Mouse (Mus musculus) adrenal gland, postnatal 4 days (tissue): Measurements from ENCODE around the gene Ssbp4. TPM values are rescaled to one million over a fixed set of nuclear protein-coding genes. Genes with fewer than 3 reads are reported as not detected.

Experiments used
- DNase-seq, 2 experiments: peaks; one replicate each; pipeline ENCODE4 v3.0.0; 2021 to 2022; ENCODE audit warnings: low spot score in 2 of 2, mixed read lengths in 2 of 2
- long read RNA-seq, 2 experiments: library from polyadenylated mRNA; stranded (forward); transcript quantifications; one replicate each; pipeline ENCODE4 v2.0.0; 2021
- total RNA-seq, 2 experiments: library from RNA; stranded (reverse); gene quantifications; 2 replicates each; pipeline ENCODE4 v1.2.3; 2021

Ssbp4 gene
- total RNA-seq = 100 to 1,000 TPM; 137 to 154 TPM
- long read RNA-seq, experiment 1, transcript Ssbp4-201 (17 exons, 1,475 nt) = major isoform, 53 of 193 reads
- long read RNA-seq, experiment 1, partial matches to known transcripts = 30 of 193 reads
- long read RNA-seq, experiment 1, other reads (novel, unspliced or antisense) = 109 of 193 reads
- long read RNA-seq, experiment 2, transcript Ssbp4-201 (17 exons, 1,475 nt) = major isoform, 61 of 224 reads
- long read RNA-seq, experiment 2, partial matches to known transcripts = 50 of 224 reads
- long read RNA-seq, experiment 2, other reads (novel, unspliced or antisense) = 112 of 224 reads

GRCm38 (mm10) chr8:70608749-70609367 is at the start of gene Ssbp4:
Gene Ssbp4, minus strand, starts transcription at chr8:70608872.
- no peak for DNase-seq

DNA sequence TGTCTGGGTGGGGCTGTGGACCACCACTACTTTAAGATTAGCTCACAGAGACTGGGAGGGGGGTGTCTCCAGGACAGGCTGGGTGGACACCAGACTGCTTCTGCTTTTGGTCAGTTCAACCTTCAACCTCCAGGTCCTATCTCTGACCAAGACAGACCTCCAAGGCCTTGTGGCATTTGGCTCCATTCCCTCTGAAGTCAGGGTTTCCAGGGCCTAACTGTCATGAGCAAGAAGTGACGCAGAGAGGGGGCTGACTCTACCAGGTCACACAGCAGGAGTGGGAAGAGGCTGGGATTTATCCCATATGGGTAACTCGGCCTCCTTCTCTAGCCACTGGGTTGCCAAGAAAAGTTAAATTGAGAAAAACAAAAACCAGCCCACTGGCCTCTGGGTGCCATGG is 49.1 kb upstream of the Ssbp4 start:
- DNase-seq = no peak

DNA sequence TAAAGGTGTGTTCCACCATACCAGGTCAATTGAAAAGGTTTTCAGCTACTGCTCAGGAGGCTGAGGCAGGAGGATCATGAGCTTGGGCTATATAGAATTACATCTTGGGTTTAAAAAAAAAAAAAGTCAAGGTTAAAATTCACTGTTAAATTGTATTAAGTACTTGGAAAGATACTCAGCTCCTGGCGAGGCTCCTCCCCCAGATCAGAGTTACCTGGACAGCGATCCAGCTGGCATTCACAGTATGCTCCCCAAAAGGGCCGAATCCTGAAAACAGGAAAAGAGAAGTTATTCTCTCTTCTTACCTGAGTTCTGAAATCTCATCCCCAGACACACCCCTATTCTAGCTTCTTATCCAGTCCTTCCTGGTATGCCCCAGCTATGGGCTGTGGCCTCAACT is 48.5 kb upstream of the Ssbp4 start:
- no peak for DNase-seq

DNA sequence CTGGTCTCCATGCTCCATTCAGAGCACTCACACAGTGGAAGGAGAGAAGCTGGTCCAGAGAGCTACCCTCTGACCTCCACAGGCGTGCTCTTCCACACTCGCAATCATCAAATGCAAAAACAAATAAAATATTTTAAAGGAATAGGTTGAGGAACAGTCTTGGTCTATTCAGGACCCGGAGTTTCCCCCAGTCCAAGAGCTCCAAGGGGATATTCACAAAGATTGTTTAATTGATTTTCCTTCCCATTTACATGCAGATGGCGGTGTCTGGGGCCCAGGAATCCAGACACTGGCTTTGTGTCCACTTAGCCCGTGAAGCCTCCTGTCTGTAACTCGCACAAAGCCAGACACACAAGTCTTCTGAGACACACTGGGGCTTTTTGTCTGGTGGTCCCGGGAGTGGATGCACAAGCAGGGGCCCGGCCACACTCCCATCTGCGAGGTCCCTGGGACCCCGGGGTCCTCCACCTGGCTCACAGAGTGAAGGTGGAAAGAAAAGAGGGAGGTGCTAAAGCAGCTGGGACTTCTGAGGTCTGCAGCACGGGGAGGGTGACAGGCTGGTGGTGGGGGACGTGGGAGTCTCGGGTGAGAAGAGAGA is 47.6 kb upstream of the Ssbp4 start:
- DNase-seq = no peak

- no peak for DNase-seq
Observed at GRCm38 (mm10) chr8:70655469-70655868, 46.8 kb upstream of the Ssbp4 start.

DNA sequence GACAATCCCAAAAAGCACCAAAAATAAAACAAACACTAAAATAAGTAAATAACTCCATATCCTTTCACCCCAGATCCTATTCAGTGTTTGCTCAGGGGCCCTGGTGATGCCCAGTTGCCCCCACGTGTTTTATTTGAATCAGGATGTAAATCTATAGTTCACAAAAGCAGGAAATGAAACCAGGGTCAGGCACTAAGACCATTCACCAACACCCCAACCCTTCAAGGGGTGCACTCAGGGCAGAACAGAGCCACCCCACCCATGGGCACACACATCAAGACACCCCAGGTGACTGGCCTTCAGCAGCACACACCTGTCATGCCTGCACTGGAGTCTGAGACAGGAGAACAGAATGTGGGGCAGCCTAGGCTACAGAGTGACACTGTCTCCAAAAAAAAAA is 45.4 kb upstream of the Ssbp4 start:
- DNase-seq = no peak

- no peak for DNase-seq
Observed at GRCm38 (mm10) chr8:70653226-70653625, 44.6 kb upstream of the Ssbp4 start.

DNA sequence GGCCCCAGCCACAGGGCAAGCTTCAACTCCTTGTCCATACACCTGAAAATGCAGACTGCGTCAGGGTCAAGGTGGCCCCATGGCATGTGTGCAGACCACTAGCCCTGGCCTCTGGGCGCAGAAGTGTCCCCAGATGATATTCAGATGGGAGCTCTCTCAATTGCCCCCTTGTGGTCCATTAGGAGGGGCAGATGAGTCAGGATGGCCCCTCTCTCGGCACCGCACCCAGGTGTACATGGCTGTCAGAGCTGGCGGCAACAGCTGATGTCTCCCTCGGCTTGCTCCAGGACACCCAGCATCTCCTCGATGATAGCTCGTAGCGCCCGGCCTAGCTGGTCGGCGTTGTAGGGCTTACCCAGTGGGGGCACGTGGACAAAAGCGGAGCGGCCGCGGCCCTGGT is 41.7 kb upstream of the Ssbp4 start:
- no peak for DNase-seq

DNA sequence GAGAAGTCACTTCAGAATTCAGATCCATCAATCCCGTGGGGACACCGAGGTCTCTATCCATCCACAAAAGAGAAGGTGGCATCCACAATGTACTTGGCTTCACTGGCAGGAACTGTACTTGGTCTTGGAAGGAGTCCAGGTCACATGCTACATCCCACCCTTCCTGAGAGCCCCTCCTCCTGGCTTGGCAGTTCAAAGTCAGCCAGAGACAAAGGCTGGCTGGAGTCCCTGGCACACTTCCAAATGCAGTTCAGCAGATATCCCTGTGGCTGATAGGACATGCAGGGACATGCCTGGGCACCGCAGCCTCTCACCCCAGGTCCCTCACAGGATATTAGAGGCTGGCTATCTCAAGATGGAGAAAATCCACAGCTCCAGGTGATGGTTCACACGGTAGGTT is 40.7 kb upstream of the Ssbp4 start:
- DNase-seq = peak in 1 of 2 experiments; percentile 68

DNA sequence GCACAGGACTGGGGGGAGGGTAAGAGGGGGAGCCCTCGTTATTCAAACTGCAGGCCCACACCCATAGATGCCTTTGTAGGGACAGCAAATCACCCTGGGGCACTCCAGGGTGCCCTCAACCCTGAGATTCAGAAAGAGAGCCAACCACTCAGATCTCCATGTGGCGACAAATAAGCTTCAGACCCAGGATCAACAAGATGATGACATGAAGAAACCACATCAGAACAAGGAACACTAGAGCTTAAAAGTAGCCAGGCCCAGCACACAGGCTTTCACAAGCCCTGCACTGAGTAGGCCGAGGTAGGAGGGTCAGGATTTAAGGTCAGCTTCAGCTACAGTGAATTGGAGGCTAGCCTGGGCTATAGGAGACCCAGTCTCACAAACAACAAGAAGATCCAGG is 40.2 kb upstream of the Ssbp4 start:
- DNase-seq = no peak

- DNase-seq = no peak
Observed at GRCm38 (mm10) chr8:70648164-70648442, 39.4 kb upstream of the Ssbp4 start.

DNA sequence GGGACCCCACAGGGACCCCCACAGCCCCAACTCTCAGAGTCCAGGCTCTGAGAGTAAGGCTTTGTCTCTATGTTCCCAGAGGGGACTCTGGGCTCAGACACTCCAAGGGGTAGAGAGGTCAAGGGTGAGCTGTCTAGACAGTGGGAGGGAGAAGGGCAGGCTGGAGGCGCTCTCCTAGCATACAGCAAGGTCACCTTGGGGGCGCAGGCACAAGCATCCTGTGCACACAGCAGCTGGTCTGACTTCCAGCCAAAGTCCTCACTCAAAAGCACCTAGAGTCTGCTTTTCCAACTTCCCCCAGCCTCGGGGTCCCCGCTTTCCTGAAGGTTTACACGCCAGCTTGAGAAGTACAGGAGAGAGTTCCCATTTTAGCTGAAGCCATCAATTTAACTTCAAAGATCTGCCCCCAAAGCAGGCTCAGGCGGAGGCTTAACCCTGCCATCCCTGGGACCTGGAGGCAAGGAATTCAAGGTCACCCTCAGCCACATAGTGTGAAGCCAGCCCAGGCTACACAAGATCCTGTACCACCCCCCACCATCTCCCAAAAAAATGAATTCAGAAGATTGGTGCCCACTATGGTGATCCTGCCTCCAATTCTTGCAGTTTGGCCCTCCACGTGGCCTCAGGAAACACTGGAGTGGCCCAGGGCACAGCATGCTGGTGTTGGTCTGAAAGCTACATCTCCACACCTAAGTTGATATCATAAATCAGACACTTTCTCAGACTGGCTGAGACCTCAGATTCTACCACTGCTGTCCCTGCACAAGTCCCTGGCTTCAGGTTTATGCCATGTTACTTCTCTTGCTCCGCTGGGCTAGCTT is 38.9 kb upstream of the Ssbp4 start:
- DNase-seq = no peak

- no peak for DNase-seq
Observed at GRCm38 (mm10) chr8:70646775-70647174, 38.1 kb upstream of the Ssbp4 start.

DNA sequence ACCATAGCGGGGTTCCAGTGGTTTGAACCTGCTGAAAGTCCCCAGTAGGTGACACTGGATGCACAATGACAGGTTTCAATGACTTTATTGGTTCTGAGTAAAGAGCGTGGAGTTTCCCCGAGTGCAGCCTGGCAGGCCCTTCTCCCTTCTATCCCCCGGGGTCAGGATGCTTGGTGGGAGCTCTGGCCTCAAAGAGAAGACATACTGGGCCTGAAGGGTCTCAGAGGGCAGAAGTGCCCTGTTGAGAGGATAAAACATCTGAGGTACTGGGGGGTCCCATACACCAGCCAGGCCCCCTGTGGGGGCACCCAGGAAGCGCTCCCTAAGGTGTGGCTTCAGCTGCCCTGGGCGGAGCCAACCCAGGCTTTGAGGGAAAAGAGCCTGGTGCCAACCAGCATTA is 37.7 kb upstream of the Ssbp4 start:
- no peak for DNase-seq

- DNase-seq = no peak
Observed at GRCm38 (mm10) chr8:70645501-70646224, 37.0 kb upstream of the Ssbp4 start.

DNA sequence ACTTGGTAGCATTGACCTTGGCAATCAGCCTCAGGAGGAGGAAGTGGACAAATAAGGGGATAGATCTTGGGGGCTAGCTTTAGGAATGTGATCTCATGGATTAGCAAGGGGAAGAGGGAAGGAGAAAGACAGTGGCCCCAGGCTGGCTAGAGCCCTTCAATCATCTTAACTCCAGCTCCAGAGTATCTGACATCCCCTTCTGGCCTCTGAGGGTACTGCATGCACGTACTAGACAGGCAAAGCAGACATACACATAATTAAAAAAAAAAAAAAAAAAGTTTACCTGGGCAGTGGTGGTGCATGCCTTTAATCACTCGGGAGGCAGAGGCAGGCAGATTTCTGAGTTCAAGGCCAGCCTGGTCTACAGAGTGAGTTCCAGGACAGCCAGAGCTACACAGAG is 35.4 kb upstream of the Ssbp4 start:
- DNase-seq = no peak

- DNase-seq = no peak
Observed at GRCm38 (mm10) chr8:70643019-70643418, 34.3 kb upstream of the Ssbp4 start.

GRCm38 (mm10) chr8:70638752-70639151 is 30.1 kb upstream of the Ssbp4 start:
- DNase-seq = no peak

DNA sequence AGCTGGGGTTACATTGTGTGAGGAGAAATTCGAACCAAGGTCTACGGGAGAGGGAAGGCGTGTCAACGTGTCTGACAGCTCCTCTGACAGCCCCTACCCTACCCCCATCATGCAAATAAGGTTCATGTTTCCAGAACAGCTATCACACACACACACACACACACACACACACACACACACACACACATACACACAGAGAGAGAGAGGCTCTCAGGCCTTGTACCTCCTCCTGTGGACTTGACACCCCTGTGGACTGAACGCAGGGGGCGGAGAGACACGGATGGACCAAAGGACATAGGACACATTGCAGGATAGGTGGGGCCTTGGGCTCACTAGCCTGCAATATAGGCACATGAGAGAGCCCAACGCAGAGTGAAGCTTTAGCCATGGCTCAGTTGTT is 28.2 kb upstream of the Ssbp4 start:
- DNase-seq = no peak

DNA sequence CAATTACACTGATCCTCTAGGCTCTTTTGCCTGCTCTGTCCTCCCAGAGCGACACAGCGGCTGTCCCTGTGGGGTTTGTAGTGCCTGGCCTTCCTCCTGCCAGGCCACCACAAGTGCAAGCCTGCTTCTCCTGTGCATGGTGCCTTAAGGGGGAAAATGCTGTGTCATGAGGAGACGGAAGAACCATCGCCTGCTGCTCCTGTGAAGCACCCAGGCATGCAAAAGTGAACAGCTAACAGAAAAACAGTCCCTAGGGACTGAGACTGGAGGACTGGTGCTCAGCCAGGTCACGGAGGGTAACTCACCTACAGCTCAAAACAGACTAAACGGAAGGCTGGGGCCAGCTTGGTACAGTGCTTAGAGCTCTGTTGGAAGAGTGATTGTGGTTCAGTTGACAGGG is 26.9 kb upstream of the Ssbp4 start:
- DNase-seq = no peak

DNA sequence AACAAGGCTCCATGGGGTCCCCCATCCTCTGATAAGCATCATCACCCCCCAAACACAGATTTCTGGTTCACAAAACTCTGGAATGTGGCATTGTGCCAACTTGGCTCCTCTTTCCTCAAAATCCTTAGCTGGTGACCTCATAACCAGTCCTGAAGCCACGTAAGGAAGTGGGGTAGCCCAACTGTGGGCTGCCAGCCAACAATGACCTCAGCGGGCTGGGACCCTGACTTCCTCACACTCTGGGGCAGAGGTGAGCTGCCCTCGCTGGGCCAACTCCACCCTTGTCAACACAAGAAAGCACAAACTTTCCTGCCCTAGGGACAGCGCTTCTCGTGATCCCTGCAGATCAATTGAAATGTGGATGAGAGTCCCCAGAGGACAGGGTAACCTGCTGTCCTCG is 25.4 kb upstream of the Ssbp4 start:
- no peak for DNase-seq
